Mouse (Mus musculus) cerebellum, adult 2 months (tissue): ENCODE measurements at regions not wholly inside any gene's neighbourhood (a gene's known extent, or its start where the extent isn't known, plus 50 kb on each side); places are given as distances from the start of the nearest gene placed in this dataset.
A peak's percentile ranks its signal among the peaks of the same experiment; 100 is the strongest.

Experiments
- DNase-seq, 2 experiments: peaks; one replicate each; pipeline ENCODE4 v3.0.0; 2021
- H3K27ac ChIP-seq: fragments of 200-500 bp; 2 replicates; pipeline ENCODE4 v1.5.1; 2012; ENCODE audit warnings: low read length, control low read depth, inconsistent platforms; ENCODE audit not compliant: insufficient read depth
- H3K27me3 ChIP-seq: fragments of 200-500 bp; 2 replicates; pipeline ENCODE4 v1.6.1; 2012; ENCODE audit warnings: inconsistent platforms, mild to moderate bottlenecking, low read length, moderate library complexity; ENCODE audit not compliant: control insufficient read depth, insufficient read depth
- H3K4me1 ChIP-seq: fragments of 200-500 bp; 2 replicates; pipeline ENCODE4 v1.6.1; 2011; ENCODE audit warnings: low read length; ENCODE audit not compliant: control insufficient read depth, insufficient read depth
- H3K4me3 ChIP-seq: fragments of 200-500 bp; replicated peaks from 2 replicates; pipeline ENCODE3; 2011; ENCODE audit warnings: mild to moderate bottlenecking, low read depth, low read length, control low read depth; ENCODE audit not compliant: insufficient read depth
- CTCF ChIP-seq: fragments of 200-500 bp; IDR thresholded peaks from 2 replicates; pipeline ENCODE4 v1.5.1; 2011; ENCODE audit warnings: low read depth, mild to moderate bottlenecking, control low read depth, low read length, moderate library complexity, borderline replicate concordance; ENCODE audit not compliant: insufficient read depth
- POLR2A ChIP-seq: fragments of 200-500 bp; IDR thresholded peaks from 2 replicates; pipeline ENCODE4 v1.6.1; 2011; ENCODE audit warnings: low read length, control low read depth, borderline replicate concordance; ENCODE audit not compliant: insufficient read depth
- WGBS: fragments of 180-500 bp; shearing (Covaris S2); methylation state at CpG from one replicate; pipeline ENCODE4 v1.1.7; 2018; 5-methylcytosine and 5-hydroxymethylcytosine counted together

GRCm38 (mm10) chr15:97606232-97606629 is 99.4 kb downstream of the Rpap3 start:
- DNase-seq, result no peak

GRCm38 (mm10) chr15:97605791-97606190 is 99.8 kb downstream of the Rpap3 start:
- Histone ChIP-seq H3K27ac (no peak overlapping the region), H3K4me3 (no peak overlapping the region), H3K27me3 (no peaks in the 10 kb centered on the region), H3K4me1 (no peaks in the 10 kb centered on the region)
- DNase-seq, result no peak
- WGBS, result 93% methylated on average over 7 of the region's 7 CpGs
- TF ChIP-seq CTCF (no peak), POLR2A (no peak)

More at GRCm38 (mm10) chr15:97606232-97606629, 99.4 kb downstream of the Rpap3 start:
- 40% methylated on average over 6 of the region's 6 CpGs for WGBS
- Histone ChIP-seq H3K27ac (no peak overlapping the region), H3K4me3 (peak overlapping the region; percentile 47), H3K27me3 (no peaks in the 10 kb centered on the region), H3K4me1 (no peaks in the 10 kb centered on the region)
- no peak for TF ChIP-seq CTCF

GRCm38 (mm10) chr15:97603492-97603891 is 102.1 kb downstream of the Rpap3 start:
- Histone ChIP-seq H3K4me1 (no peaks in the 10 kb centered on the region), H3K27ac (no peak overlapping the region), H3K27me3 (no peaks in the 10 kb centered on the region), H3K4me3 (no peak overlapping the region)
- WGBS, result 43% methylated on average over 6 of the region's 6 CpGs
- TF ChIP-seq CTCF (no peak), POLR2A (no peak)
- DNase-seq, result no peak

DNA sequence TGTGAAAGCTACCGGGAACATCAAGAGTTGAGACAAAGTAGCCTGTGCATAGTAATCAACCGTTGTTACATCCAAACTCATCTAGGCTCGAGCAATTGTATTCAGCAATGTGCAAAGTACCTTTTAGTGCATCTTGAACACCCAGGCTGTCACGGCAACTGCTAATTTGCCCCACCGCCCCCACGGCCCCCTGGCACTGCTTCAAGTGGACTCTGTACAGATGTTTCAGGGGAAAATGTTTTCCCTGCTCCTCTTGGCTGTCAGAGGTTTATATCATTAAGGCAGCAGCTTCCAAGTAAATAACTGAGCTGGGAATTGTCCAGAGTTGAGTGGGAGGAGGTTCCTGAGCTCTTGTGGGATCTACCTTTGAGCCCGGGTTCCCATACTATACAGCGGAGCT is 107.4 kb downstream of the Rpap3 start:
- H3K4me1 ChIP-seq, result peaks cover 5% of the 10 kb centered on the region; the same call in 1 of the 2 replicates
- no peak overlapping the region for H3K27ac ChIP-seq
- no peak overlapping the region for H3K4me3 ChIP-seq
- WGBS, result 77% methylated on average over 8 of the region's 8 CpGs
- no peaks in the 10 kb centered on the region for H3K27me3 ChIP-seq
- no peak for DNase-seq
- TF ChIP-seq CTCF (no peak), POLR2A (no peak)

DNA sequence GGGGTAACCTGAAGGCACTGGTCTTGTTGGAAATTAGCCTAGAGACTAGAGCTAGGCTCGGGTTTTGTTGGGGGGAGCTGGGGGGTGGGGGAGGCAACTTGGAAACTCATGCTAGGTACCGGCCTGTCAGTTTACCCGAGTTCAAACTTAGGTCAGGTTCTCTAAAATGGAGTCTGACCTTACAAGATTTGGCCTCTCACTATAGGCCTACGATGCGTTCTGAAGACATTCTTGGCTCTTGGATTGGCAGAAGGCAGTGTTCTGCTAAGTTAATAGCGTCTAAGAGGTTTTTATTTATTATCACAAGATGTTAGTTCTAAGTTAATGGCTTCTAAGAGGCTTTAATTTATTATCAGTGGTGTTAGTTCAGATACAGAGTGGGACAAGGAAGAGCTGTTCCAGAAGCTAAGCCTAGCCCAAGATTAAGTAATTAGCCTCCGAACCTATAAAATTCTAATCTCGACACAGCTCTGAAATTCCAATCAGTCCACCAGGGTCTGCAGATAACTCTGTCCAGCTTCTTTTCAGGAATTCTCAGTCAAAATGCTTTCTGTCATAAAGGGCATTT is 109.0 kb downstream of the Rpap3 start:
- TF ChIP-seq POLR2A (no peak), CTCF (no peak)
- no peak for DNase-seq
- Histone ChIP-seq H3K4me1 (peaks cover 5% of the 10 kb centered on the region; the same call in 1 of the 2 replicates), H3K4me3 (no peak overlapping the region), H3K27ac (no peak overlapping the region), H3K27me3 (no peaks in the 10 kb centered on the region)
- WGBS, result 89% methylated on average over 8 of the region's 8 CpGs

DNA sequence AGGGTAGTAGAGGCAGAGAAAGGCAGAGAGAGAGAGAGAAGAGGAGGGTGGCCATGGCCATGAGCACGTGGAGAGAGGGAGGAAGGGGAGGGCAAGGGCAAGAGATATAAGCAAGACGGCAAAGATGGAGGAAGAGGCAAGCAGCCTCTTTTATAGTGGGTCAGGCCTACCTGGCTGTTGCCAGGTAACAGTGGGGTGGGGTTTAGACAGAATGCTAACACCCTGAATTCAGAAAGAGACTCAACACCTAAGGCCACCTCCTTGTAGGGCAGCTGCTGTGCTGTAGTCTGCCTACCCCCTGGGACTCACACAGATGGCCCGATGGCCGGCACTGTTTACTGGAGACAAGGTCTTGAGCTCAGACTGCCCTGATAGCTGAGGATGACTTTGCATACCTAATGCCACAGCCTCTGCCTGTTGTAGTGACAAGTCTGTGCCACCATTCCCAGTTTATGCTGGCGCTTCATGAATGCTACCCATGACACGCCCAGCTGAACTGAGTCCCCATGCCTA is 110.3 kb downstream of the Rpap3 start:
- WGBS, result 65% methylated on average over 6 of the region's 6 CpGs
- no peak for TF ChIP-seq POLR2A
- no peak for TF ChIP-seq CTCF
- Histone ChIP-seq H3K4me1 (peaks cover 5% of the 10 kb centered on the region; the same call in 1 of the 2 replicates), H3K27ac (no peak overlapping the region), H3K4me3 (no peak overlapping the region), H3K27me3 (no peaks in the 10 kb centered on the region)
- no peak for DNase-seq

- no peak for TF ChIP-seq POLR2A
- TF ChIP-seq CTCF, result no peak
- H3K27me3 ChIP-seq, result no peaks in the 10 kb centered on the region
- 48% methylated on average over 11 of the region's 11 CpGs for WGBS
- peaks cover 5% of the 10 kb centered on the region; the same call in 1 of the 2 replicates for H3K4me1 ChIP-seq
- peak in 1 of 2 experiments; percentile 14 for DNase-seq
- H3K27ac ChIP-seq, result no peak overlapping the region
- no peak overlapping the region for H3K4me3 ChIP-seq
These were observed 111.6 kb downstream of the Rpap3 start for GRCm38 (mm10) chr15:97593781-97594600.

DNA sequence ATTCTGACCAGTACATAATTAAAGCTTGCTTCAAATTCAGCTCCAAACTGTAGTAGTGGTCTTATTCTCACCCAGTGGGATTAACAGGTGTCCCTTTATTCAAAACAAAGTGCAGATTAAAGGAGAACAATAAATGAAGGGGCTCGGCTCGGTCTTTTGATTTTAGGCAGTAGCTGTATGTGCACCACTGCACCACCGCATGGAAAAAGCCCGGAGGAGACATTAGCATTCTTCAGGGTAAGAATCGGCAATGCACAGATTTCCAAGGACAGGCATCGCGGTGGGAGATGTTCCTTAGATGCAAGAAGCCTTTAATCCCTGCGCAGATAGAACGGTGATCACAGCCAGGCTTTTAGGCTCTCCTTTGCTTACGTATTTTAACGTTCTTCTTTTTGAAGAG is 112.8 kb downstream of the Rpap3 start:
- DNase-seq, result no peak
- Histone ChIP-seq H3K4me1 (peaks cover 5% of the 10 kb centered on the region; the same call in 1 of the 2 replicates), H3K27me3 (no peaks in the 10 kb centered on the region), H3K4me3 (no peak overlapping the region), H3K27ac (no peak overlapping the region)
- WGBS, result 88% methylated on average over 11 of the region's 11 CpGs
- TF ChIP-seq CTCF, result no peak
- TF ChIP-seq POLR2A, result no peak
